Mouse (Mus musculus) MN1 (cell line): ENCODE measurements at regions not wholly inside any gene's neighbourhood (a gene's known extent, or its start where the extent isn't known, plus 50 kb on each side); places are given as distances from the start of the nearest gene placed in this dataset.
"Not testable (repeated sequence)": the region's sequence is repeated elsewhere in the genome, so short reads cannot be mapped to it uniquely, and the experiment has no call there.

Source experiments
- DNase-seq: peaks from one replicate; pipeline ENCODE4 v3.0.0-alpha.2; 2016; ENCODE audit warnings: low spot score

GRCm38 (mm10) chr3:82290373-82290772, 67.5 kb upstream of the Map9 start:
- no peak for DNase-seq

DNA sequence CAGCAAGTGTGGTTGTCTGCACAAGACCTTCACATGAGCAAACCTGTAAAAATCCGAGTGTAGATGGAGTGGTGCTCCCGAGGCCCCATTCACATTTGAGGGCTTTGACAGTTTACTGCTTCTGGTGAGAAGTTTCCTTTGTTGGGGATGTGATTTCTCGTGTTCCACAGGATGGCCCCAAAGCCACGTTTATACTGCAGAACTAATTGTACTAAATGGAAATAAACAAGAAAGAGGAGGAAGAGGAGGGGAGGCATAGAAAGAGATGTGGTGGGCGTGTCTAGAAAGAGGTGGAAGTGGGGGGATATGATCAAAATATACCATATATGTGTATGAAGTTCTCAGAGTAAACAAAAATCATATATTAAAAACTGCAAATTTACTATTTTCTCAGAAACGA, 68.8 kb upstream of the Map9 start:
- DNase-seq, result no peak

GRCm38 (mm10) chr3:82276977-82277714, 80.7 kb upstream of the Map9 start:
- DNase-seq, result no peak

DNA sequence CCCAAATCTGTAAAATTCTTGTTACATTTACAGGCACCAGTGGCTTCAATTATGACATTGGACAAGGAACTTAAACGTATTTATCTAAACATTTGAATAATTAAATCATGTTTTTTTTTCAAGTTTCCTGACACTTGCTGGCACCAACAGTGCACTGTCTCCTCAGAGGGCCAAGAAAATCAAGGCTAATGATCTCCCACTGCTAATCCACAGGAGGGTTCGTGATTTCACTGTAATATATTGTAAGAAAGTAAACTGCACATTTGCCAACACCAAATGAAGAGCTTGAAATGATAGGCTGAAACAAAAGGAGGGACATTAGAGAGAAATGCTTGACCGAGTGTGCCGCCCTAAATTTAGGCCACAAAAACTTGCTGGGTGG, 82.0 kb upstream of the Map9 start:
- DNase-seq, result no peak

GRCm38 (mm10) chr3:82274945-82275821, 82.7 kb upstream of the Map9 start:
- DNase-seq, result peak; percentile 93

DNA sequence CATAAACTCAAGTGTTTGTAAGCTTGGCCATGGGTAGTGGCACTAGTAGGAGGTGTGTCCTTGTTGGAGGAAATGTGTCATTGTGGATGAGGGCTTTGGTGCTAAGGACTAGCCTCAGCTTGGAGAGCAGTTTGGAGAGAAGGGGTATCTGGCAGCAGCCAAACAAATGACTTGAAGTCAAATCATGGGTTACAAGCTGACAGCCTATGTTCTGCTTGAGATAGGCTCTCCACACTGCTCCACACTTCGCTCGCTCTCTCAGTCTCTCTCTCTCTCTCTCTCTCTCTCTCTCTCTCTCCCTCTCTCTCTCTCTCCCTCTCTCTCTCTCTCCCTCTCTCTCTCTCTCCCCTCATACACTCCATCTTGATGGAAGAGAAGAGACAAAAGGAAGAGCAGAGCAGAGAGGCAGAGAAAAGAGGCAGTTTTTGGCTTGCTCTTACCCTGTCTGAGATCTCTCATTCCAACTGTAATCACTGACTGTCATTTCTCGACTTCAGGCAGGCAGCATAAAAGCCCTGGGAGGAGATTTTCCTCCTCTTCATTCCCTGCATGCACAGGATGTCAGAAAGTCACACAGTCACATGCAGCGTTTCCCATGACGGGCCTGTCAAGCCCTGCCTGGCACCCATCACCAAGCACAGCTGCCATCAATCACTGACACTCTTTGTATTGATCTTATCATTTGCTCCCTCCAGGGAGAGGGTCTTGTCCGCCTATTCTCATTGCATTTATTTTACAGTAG, 83.5 kb upstream of the Map9 start:
- peak; percentile 50 for DNase-seq

DNA sequence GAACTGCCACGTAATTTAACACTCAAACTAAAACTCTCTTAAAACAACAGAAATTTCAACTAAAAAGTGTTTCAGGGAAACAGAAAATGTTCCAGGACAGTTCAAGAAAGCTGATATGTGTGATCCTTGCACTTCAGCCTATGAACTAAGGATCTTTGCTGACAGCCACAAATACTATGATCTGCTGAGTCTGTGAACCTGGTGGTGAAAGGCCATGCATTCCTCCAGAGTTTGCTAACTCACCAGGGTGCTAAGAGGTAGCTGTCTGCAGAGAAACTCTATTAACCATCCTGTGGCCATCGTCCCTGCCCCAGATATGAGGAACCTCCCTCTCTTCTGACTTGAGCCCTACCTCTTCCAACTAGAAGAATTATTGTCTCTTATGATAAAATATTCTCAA, 84.3 kb upstream of the Map9 start:
- DNase-seq, result not testable (repeated sequence)

DNA sequence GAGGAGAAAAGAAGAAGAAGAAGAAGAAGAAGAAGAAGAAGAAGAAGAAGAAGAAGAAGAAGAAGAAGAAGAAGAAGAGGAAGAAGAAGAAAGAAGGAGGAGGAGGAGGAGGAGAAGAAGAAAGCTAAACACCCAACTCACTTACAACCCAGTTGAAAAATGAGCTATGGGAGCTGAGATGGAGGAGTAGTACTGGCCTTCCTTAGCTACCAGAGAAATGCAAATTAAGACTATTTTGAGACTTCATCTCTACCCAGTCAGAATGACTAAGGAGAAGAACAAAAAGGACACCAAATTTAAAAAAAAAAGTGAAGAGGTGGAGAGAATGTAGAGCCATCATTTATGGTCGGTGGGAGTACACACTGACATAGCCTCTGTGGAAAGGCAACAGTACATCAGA, 85.9 kb upstream of the Map9 start:
- no peak for DNase-seq

DNA sequence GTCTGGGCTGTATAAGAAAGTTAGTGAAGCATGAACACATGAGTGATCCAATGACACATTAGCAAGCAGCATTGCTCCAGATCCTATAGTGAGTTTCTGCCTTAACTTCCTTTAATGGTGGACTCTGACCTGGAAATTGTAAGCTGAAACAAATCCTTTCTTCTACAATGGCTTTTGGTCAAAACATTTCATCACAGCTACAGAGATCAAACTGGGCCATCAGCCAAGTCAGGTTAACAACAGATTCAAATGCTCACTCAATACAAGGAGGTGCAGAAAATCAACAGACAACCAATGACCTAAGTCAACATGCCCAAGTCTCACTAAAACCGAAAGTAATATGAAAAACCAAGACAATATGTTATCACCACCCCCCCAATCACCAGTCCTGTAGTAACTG, 91.9 kb upstream of the Map9 start:
- DNase-seq, result no peak

- DNase-seq, result no peak
Measured at GRCm38 (mm10) chr3:82261976-82262375, 95.9 kb upstream of the Map9 start.

DNA sequence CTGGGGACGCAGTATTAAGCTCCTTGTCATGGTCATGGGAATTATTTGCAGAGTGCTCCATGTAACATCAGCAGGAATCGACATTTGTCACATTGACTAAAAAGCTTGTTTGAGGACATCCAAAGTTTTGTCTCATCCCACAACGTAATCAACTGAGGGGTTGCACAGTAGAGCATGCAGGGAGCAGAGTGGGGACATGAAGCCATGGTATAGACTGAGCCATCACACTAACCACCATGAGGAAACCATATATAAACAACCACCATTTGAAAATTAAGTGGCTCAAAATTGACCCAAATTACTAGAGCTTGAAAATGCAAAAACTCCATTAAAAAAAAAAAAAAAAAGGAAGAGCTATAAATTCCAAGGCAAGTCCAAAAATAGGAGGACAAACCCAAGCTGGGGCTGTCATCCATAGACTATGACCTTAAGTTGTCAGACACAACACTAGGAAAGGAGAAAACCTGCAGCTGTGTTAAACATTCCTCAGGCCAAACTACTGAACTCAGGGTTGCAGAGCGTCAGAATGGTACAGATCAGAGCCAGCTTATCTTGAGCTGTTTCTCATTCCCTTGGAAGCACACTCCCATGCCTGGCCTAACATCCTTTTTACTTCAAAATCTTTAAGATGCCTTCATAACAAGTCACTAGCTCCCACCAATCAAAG, 97.7 kb upstream of the Map9 start:
- no peak for DNase-seq

- DNase-seq, result no peak
Measured at GRCm38 (mm10) chr3:82250796-82251261, 105.2 kb upstream of the Gucy1a1 start.

DNA sequence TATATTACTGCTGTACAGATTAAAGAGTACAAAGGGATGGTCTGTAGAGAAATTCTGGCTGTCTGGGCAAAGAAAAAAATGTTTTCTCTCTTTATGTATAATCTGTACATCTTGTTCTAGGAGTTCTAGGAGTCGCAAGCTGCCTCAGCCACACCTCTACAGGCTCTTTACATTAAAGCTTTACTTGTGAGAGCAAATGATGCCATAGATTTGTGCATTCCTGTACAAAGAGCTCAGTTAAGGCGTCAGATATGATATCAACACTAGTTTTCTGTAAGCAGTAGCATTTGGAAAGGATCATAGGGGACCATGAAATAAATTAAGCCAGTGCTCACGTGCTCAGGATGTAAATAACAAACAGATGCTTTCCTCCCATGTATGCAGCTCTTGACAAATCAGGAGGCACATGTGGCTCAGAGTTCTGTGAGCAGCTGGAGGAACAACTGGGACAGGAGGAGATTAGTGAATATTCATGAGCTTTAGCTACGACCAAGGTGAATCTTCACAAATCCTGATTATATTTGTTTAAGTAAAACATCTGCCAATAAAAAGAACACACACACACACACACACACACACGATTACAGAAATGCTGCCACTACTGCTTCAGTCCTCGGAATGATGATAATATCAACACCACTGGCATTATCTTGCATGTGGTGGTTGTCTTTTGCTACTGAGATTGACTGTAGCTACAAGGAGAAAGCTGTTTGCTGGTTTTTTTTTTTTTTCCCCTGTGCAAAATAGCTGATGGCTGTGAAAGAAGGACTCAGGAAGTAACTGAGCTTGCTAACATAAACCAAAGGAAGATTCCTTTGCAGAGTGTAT, 104.6 kb upstream of the Gucy1a1 start:
- DNase-seq, result peak; percentile 11

DNA sequence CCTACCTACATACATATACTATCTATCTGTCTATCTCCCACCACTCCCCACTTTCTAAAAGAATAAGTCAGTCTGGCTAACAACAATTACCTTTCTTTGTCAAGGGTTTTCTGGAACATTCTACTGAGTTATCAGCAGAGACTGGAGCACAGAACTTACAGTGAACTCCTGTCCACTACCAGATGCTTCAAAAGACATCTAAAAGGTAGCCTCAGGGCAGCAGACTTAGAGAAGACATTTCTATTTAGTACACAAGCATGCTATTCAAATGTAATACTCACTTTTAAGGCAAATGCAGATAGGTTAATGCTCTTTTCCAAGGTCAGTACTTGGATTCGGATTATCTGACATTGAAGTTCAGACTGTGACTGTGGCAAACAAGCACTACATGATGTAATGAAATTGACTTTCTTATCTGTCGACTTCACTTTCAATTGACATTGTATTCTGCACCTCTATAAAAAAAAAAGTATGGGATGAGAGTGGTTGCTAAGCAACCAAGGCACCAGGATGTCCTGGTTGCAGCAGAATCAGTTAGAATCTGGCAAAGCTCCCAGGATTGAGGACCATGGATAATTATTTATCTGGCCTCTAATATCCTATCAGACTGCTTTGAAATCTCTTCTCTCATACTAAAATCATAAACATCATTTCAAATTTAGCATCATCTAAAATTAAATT, 90.9 kb upstream of the Gucy1a1 start:
- peak; percentile 70 for DNase-seq

DNA sequence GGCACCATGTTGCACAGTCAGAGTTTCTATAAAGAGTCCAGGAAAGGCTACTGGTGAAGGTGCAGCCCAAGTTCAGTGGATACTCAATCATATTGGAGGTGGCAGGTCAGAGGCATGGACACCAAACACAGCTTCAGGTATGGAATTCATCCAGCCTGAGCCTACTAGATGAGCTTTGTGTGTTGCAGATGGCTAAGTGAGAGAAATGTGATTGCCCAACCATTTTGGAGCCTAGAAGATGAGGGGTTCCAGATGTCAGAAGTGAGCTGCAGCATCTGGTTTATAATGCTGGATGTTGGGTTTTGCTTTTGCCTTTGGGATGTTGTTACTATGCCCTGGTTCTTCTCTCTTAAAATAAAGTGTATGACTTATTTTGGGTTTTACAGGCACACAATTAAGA, 88.7 kb upstream of the Gucy1a1 start:
- DNase-seq, result no peak

DNA sequence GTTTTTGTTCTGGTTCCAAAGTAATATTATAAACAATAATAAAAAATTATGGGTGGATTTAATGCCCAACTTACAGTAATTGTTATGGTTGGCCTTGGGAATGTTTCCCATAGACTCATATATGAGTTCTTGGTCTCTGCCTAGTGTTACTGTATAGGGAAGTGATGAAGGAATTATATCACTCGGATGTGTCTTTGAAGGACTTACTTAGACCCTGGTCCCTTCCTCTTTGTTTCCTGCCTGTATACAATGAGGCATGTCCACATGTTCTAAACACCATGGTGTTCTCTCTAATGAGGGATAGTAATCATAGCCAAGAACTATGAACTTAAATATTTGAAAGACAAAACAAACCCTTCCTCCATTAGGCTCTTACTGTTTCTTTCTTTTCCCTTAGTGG, 77.8 kb upstream of the Gucy1a1 start:
- DNase-seq, result no peak

DNA sequence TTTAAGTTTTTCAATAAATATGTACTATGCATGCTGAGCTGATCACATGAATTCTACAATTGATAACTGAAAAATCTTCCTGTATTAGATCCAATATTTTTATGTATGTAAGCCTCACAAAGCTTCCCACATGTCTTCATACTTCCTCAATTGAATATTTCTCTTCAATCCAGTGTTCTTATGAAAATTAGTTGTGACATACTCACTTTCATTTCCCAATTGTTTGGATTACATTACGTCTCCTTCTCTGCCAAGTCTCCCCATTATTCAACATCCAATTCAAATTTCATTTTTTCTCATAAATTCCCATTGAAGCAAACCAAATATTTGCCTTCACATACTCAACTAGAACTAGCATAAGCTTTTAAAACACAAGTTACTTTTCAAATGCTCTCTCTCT, 76.3 kb upstream of the Gucy1a1 start:
- no peak for DNase-seq

- not testable (repeated sequence) for DNase-seq
Measured at GRCm38 (mm10) chr3:82219192-82219885, 73.8 kb upstream of the Gucy1a1 start.

DNA sequence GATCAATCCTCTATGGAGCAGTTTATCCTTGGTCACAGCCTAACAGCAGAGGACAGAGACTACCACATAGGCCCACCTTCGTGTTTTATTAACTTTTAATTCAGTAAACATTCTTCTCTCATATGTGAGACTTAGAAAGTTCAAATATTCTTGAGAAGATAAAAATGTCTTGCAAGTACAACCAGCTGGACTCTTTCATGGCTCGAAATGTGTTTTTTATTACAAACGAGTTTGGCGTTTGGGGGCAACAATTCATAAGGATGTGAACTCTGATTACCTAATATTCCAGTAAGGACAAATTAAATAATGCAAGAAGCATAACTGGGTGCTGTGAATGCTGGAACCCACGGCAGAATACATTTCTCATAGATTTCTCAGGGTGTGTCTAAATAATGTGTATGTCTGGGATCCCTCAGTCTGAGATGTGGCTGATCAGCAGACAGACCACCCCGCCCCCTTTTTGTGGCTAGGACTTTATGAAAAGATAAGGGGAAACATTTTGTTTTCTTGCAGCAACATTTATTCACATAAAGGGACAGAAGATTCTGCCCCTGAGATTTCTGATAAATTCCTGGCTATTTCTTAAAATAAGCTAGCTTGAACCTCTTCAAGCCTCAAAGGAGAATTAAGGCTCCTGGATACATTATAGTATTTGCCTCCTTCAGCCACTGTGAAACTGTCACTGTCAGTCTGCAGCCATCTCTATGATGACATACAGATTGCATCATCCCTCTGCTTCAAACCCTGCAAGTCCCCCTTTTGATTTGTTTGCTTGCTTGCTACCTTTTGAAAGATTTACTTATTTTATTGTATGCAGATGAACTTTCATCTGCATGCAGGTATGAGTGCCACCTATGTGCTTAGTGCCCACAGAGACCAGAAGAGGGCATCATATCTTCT, 69.2 kb upstream of the Gucy1a1 start:
- peak; percentile 36 for DNase-seq
